Mouse (Mus musculus): ENCODE results near the gene Arf1.
A peak's percentile ranks its signal among the peaks of the same experiment; 100 is the strongest.

Gene Arf1

GRCm38 (mm10) chr11:59228122-59228953 is at the start of gene Arf1:
TSS of gene Arf1 (minus strand) at chr11:59228270.
- DNase-seq (ENCODE audit: low read depth, low spot score): peak; percentile 99

DNA sequence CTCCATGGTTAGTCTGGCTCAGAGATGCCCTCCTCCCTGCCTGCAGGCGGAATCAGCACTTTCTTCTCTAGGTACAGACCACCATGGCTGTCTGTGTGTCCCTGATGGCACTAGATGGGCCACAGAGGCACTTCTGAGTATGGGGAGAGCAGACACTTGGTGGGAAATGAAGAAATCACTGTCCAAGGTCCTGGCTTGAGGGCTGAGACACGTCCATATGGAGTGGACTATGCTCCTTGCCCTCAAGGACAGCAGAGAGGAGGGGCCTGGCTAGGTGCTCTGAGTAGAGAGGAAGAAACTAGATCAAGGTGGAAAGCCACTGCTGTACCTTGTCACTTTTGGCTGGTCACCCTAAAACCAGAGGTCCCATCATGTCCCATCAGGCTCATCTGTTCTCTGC is 48.8 kb upstream of the Arf1 start:
- DNase-seq (ENCODE audit: low read depth, low spot score): no peak

GRCm38 (mm10) chr11:59274184-59274583 is 46.1 kb upstream of the Arf1 start:
- DNase-seq (ENCODE audit: low read depth, low spot score): no peak

- DNase-seq (ENCODE audit: low read depth, low spot score): no peak
Observed at GRCm38 (mm10) chr11:59266727-59267126, 38.7 kb upstream of the Arf1 start.

DNA sequence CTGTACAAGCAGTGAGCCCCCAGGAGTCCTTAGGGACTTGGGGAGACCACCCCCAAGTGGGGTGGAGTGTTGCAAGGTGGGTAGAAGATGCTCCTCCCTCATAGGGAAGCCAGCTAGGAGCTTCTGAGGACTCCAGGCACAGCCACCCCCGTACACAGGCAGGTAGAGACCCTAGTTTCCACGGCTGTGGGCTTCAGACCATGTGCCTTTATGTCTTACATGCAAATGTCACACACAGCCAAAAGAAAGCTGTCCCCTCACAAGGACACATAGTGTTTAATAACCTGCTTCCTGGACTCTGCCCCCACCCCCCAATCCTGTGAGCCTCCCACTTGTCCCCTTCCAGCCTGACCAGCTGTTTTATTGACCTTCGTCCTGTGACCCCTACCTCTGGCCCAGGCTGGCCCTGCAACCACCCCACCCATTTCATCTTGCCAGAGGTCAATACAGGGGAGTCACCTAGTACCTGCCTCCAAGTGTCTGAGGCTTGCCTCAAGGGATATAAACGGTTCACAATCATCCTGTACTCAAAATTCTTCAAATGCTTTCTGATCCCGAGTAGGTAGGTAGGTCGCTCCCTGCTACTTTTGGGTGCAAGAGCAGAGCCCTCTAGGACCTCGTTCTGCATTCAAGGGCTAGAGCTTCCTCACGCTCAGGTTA is 37.2 kb upstream of the Arf1 start:
- no peak for DNase-seq (ENCODE audit: low read depth, low spot score)

DNA sequence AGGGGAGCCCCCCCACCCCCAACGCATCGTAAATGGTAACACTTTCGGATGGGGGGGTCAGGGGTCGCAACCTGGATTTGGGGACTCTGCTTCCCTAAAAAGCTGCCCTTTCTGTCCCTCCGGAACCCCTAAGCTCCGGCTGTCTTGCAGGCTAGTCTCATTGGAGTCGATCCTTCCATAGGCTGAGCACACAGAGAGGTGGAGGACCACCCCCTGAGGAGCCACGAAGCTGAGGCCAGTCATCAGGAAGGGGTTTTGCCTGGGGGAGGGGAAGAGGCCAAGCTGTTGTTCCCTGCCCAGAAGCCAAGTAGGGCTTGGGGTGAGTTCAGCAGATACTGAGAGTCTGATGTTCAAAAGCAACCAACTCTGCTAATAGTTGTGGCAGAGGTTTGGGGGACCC is 36.5 kb upstream of the Arf1 start:
- DNase-seq (ENCODE audit: low read depth, low spot score): no peak

GRCm38 (mm10) chr11:59263870-59264563 is 35.9 kb upstream of the Arf1 start:
- no peak for DNase-seq (ENCODE audit: low read depth, low spot score)

DNA sequence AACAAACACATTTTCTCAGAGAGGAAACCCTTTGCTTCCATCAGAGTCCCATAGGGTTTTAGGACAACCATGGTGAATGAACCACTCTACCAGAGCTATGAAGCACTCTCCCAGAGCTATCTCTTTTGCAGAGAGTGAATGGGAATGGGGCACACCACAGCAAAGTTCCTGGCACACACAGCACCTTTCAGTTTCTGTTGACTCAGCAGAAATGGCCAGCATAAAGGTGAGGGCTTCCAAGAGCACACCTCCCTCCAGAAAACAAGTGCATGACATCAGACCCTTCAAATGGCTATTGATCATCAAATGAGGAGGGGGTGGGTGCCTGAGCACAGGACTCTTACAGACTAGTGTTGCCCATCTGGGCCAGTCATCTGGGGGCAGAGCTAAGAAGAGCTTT is 34.2 kb upstream of the Arf1 start:
- DNase-seq (ENCODE audit: low read depth, low spot score): no peak

GRCm38 (mm10) chr11:59260706-59261493 is 32.8 kb upstream of the Arf1 start:
- no peak for DNase-seq (ENCODE audit: low read depth, low spot score)

GRCm38 (mm10) chr11:59259647-59260046 is 31.6 kb upstream of the Arf1 start:
- DNase-seq (ENCODE audit: low read depth, low spot score): no peak

DNA sequence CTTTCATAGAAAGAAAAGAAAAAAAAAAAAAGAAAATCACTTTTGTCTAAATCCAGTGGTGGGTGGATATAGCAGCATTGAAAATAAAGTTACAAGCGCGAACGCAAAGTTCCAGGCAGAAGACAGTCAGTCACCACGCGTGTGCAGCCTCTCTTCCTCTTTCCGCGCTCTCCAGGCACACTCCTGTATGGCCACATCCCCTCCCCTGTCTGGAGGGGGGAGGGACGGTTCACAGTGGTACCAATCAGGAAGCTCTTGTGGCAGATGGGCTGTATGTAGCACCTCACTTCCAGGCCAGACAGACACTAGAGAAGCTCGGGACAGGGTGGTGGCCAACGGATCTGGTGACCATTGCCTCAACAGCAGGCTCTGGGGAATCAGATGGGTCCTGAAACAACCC is 20.0 kb upstream of the Arf1 start:
- no peak for DNase-seq (ENCODE audit: low read depth, low spot score)

GRCm38 (mm10) chr11:59243856-59244255 is 15.8 kb upstream of the Arf1 start:
- no peak for DNase-seq (ENCODE audit: low read depth, low spot score)

DNA sequence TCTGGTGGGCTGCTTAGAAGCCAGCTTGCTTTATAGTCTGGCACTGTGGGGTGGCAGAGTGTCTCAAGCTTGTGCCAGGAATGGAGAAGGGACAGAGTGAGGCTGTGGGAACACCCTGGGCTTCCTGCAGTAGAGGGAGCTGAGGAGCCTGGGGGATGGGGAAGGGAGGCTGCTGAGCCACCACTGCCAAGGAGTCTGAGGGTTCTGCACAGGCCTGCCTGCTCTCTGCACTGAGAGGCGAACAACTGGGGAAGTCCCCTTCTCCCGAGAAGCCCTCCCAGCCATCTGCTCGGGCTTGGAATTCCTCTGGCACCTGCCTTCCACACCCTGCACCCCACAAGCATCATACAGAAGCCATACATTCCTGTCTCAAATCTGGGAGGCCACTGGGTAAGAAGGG is 13.8 kb upstream of the Arf1 start:
- no peak for DNase-seq (ENCODE audit: low read depth, low spot score)

GRCm38 (mm10) chr11:59239796-59240195 is 11.7 kb upstream of the Arf1 start:
- DNase-seq (ENCODE audit: low read depth, low spot score): no peak

DNA sequence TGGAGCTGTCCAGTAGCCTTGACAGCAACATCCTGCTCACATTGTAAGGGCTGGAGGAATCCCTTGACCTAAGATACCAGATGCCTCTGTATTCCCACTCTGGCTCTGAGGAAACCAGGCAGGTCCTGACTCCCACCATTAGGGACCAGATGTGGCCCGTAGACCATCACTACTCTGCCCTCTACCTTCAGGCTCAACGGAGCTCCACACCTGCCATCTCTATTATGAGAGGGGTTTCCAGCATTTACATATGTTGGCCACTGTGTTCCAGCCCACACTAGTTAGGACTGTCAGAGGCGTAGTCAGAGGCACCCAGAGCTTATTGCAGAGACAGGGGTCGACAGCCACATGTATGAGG is 11.3 kb upstream of the Arf1 start:
- DNase-seq (ENCODE audit: low read depth, low spot score): no peak

DNA sequence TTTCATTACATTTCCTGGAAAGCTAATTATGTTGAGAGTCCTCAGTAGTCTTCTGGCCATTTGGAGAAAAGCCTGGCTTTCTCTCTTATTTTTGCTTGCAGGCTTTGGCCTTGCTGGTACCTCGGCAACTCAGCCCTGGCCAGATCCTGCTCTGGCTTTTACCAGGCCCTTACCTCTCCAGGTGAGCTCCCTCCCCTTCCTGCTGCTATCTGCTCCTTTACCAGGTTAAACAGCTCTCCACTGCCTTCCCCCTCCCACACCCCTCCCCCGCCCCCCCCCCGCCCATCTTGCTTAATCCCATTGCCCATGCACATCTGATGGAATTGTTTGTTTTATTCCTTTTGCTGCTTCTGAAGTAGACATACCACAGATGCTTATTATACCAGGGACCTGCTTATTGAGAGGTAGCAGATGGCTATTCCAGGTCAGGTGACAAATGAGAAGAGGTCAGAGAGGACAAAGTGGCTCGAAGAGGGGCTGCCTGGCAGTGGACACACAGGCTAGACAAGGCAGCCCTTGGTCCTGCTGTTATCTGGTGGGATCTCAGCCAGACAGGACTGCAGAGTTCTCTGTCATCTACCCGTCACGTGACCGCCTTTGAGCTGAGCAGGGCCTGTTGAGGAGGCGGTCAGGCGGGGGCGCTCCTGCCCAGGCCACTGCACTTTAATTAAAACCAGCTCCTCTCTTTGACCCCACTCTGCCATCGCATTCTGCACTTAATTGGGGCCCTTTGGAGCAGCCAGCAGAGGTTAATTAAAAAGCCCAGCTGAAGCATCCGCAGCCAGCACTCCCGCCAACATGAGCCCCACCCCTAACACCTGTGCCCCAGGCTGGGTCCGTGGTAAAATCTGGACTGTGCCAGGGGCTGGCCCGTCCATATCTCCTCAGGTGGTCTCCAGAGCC is 10.7 kb upstream of the Arf1 start:
- DNase-seq (ENCODE audit: low read depth, low spot score): no peak

- DNase-seq (ENCODE audit: low read depth, low spot score): no peak
Observed at GRCm38 (mm10) chr11:59232797-59233196, 4.7 kb upstream of the Arf1 start.

GRCm38 (mm10) chr11:59230144-59230760 is 2.2 kb upstream of the Arf1 start:
- DNase-seq (ENCODE audit: low read depth, low spot score): no peak

GRCm38 (mm10) chr11:59227604-59228121 is 407 bp downstream of the Arf1 start:
- no peak for DNase-seq (ENCODE audit: low read depth, low spot score)

Measured in WW6 (cell line).